Mouse (Mus musculus): ENCODE results near the gene Rpl26.

Rpl26 gene

DNA sequence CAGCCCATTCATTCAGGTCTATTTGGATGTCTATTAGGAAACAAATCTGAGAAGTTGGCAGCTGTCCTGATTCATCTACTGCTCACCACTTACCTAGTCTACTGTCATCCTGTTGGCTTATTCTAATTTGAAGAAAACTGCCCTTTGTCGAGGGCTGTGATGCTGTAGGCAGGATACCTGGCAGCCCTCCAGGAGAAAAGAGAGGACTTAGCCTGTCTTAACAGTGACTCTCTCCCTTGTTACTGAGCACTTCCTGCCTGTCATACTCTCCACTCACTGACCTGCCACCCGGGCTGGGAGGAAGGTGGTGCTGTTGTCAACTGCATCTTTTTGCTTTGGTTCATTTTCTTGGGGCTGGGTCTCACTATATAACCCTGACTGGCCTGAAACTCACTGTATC lies 10.8 kb upstream of the Rpl26 start:
- no peak for DNase-seq (ENCODE audit: low spot score)

DNA sequence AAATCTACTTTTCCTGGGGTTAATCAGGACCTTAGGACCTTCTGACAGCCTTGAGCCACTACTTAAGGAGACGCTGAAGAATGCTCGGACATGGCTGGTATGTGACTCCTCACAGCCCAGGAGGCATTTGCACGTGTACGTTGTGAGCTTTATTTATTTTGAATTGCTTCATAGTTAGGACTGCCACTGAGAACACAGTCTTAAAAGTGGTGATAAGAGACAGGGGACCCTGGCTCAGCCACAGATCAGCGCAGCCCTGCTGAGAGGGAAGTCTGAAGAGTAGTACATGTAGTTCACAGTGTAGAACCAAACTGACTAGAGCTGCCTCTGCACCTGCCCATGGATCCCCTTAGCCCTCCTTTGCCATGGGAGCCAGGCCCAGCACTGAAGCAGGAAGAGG lies 9.6 kb upstream of the Rpl26 start:
- no peak for DNase-seq (ENCODE audit: low spot score)

- no peak for DNase-seq (ENCODE audit: low spot score)
Observed at GRCm38 (mm10) chr11:68892233-68892832, 9.1 kb upstream of the Rpl26 start.

DNA sequence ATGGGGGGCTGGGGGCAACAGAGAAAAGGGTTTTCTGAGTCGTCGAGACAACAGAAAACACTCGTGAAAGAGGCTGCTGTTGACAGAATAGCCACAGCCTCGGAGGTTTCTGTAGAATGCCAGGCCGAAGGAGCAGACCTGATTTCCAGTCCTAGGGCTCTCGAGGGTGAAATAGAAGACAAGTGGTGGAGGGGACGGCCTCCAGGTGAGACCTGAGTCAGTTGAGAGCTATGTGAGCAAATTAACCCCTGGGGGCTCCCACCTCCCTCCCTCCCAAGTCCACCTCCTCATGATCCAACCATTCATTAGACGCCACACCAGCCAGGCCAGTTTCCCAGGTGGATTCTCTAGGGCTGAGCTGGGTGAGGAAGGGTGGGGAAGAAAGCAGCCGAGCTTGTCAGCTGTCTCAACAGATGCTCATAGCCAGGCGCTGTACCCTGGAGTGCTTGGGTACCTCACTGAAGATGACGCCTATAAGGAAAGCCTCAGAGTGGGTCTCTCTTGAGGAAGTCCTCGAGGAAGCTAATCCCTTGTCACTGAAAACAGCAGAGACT lies 7.4 kb upstream of the Rpl26 start:
- no peak for DNase-seq (ENCODE audit: low spot score)

DNA sequence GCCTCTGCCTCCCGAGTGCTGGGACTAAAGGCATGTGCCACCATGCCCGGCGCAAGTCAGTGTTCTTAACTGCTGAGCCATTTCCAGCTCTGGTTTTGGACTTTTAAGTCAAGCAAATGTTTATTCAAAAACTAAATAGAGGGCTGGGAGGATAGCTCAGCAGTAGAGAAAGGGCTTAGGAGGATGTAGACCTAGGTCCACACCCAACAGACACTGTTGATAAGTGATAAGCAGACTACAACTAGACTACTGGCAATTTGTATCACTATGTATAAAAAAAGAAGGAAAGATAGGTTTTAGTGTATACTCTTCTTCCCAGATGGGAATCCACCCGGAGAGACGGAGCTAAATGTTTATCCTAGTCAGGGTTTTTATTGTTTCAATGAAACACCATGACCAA lies 5.1 kb upstream of the Rpl26 start:
- no peak for DNase-seq (ENCODE audit: low spot score)

- DNase-seq (ENCODE audit: low spot score) = no peak
Observed at GRCm38 (mm10) chr11:68897120-68897519, 4.3 kb upstream of the Rpl26 start.

GRCm38 (mm10) chr11:68897838-68898237 lies 3.5 kb upstream of the Rpl26 start:
- no peak for DNase-seq (ENCODE audit: low spot score)

- no peak for DNase-seq (ENCODE audit: low spot score)
Observed at GRCm38 (mm10) chr11:68898790-68899189, 2.6 kb upstream of the Rpl26 start.

GRCm38 (mm10) chr11:68899815-68900214 lies 1.6 kb upstream of the Rpl26 start:
- DNase-seq (ENCODE audit: low spot score) = no peak

- DNase-seq (ENCODE audit: low spot score) = no peak
Observed at GRCm38 (mm10) chr11:68900519-68901350, 648 bp upstream of the Rpl26 start.

DNA sequence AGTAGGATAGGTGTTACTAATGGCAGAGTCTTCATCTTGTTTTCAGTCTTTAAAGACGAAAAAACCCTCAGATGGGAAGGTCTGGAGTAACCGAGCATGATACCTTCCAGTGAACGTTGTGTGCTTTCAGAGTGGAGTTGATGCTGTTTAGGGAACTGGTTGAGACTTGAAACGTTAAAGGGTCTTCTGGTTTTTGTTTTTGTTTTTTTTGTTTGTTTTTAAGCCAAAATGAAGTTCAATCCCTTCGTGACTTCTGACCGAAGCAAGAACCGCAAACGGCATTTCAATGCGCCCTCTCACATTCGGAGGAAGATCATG lies 623 bp downstream of the Rpl26 start:
- no peak for DNase-seq (ENCODE audit: low spot score)

DNA sequence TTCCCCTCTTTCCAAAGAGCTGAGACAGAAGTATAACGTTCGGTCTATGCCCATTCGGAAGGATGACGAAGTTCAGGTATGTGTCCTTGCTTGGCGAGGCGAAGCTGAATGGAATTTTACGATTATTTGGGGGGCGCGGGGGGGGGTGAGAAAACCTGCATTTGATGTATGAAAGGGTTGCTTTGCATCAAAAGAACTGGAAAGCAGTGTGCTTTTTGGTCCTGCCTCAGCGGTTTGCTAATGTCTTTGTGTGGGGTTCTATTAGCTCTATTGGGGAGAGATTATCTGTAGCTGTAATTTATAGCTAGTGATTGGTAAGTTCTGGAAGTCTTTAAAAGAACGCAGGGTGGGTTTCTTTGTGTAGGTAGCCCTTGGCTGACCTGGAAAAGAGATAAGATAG lies 984 bp downstream of the Rpl26 start:
- DNase-seq (ENCODE audit: low spot score) = no peak

GRCm38 (mm10) chr11:68902823-68903222 lies 1.4 kb downstream of the Rpl26 start:
- no peak for DNase-seq (ENCODE audit: low spot score)

DNA sequence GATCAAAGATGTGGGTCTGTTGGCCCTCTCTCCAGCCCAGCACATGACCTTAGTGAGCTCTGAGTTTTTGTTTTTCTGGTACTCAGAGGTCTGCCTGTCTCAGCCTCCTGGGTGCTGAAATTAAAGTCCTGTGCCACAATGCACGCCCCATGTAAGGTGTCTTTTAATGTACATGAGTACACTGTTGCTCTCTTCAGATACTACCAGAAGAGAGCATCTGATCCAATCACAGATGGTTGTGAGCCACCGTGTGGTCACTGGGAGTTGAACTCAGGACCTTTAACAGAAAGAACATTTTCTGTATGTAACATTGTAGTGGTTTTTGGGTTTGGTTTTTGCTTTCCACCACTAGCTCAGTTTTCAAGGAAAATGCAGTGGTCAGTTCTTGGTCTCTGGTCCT lies 2.4 kb downstream of the Rpl26 start:
- no peak for DNase-seq (ENCODE audit: low spot score)

DNA sequence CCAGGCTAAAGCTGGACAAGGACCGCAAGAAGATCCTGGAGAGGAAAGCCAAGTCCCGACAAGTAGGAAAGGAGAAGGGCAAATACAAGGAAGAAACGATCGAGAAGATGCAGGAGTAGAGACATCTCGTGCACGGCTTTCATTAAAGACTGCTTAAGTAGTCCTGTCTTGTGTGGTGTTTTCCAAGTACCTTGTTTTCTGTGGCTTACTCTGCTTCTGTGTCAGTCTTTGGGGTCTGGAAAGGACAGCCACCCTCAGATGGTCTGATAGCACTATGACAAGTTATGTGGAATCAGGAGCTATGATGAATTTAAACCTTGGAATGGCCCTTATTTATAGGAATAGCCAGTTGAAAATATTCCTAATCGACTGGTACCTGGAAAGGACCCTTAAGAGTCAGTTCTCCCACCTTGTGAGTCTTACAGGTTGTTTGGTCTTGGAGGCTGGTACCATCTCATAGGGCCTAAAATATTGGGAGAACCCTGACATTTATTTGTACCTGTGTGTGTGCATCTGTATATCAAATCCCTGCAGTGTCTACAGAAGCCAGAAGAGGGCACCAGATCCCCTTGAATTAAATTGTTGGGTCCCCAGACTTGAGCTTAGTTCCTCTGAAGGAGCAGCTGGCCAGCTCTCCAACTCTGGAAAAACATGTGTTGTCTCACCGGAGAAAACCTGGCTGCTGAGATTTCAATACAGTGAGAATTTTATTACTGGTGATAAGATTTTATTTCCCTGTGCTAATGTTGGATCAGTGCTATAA lies 3.2 kb downstream of the Rpl26 start:
- DNase-seq (ENCODE audit: low spot score) = peak; percentile 45

- DNase-seq (ENCODE audit: low spot score) = no peak
Observed at GRCm38 (mm10) chr11:68905138-68905531, 3.8 kb downstream of the Rpl26 start.

DNA sequence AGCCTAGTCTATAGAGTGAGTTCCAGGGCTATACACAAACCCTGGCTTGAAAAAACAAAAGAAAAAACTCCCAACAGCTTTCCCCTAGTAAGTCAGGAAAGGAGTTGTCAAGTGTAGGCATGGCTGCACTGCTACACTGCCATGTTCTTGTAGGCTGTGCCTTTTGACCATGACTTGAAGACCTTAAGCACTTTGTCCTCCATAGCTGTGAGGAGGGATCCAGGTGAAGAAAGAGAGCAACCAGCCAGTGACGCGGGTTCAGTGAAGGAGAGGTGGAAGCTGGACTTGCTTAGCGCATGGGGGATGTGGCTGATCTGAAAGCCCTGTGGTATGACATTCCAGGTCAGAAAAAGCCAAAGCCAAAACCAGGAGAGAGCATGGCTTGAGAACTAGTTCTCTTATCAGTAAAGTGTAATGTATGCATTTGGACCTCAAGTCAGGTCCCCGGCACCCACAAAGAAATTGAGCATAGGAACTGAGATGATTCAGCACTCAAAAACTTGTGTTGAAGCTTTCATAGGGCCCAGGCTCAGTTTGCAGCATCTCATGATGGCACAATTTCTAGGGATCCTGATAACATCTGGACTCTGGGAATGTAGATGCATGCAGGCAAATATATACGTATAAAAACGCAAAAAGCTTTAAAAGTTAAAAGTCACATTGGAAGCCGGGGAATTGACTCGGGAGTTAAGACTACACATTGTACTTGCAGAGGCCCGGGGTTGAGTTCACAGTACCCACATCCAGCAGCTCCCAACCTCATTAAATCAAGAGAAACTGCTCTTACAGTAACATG lies 4.5 kb downstream of the Rpl26 start:
- DNase-seq (ENCODE audit: low spot score) = no peak

- no peak for DNase-seq (ENCODE audit: low spot score)
Observed at GRCm38 (mm10) chr11:68906461-68906790, 5.0 kb downstream of the Rpl26 start.

DNA sequence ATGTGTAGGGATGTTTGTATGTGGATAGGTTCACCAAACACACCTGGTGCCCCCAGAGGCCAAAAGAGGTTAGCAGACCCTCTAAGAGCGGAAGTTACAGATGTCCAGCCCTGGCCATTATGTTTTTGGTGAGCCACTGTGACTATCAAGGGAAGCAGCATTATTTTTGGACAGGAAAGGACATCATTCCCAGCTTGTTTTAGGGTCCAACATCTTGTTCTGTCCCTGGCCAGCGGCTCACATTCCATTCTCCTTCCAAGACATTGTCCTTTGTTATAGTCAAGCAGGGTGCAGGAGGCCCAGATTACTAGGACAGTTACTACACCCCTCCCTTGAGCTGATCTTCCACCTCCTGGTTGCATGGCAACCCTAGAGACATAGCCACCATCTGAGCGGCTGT lies 5.9 kb downstream of the Rpl26 start:
- DNase-seq (ENCODE audit: low spot score) = no peak

GRCm38 (mm10) chr11:68908846-68909503 lies 7.6 kb downstream of the Rpl26 start:
- DNase-seq (ENCODE audit: low spot score) = no peak

- DNase-seq (ENCODE audit: low spot score) = no peak
Observed at GRCm38 (mm10) chr11:68911531-68912177, 10.3 kb downstream of the Rpl26 start.
